8 mouse cellular contexts compared by ENCODE assay signal in the genomic region with DNA sequence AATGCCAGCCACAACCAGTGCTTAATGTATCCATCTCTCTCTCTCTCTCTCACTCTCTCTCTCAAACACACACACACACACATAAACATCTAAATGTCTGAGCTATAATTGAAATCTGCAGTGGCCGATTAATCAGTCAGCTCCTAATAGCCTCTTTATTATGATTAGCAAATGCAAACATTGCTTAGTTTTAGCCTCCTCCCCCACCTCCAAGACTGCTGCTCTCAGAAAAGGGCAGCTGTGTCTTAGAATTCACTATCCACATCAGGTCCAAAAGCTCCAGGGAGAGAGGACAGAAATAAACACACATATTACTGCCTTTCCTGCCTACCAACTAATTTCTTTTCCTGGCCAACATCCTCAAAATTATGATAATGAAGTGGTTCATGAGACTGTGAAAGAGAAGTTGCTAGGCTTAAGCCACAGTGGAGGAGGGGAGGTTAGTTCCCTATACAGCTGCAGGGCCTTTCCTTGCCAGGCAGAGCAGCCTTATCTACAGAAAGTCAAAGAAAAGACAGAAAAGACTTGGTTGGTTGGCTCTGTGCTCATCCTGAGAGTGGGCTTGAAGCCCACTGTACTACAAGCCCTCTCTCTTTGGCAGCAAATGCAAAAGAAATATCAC.
A peak's percentile ranks its signal among the peaks of the same experiment; 100 is the strongest.
DNase-seq lines count a peak whose midpoint lies in the region; ATAC-seq and TF ChIP-seq lines count a peak whose summit lies in the region.

No protein-coding gene starts in this region.

- H3K9ac ChIP-seq in lung, embryonic 16.5 days (ENCODE audit: low read length): no peak overlapping the region
- no peak overlapping the region for H3K9ac ChIP-seq in stomach, postnatal 0 days (ENCODE audit: low read length)

- DNase-seq in frontal cortex, adult 2 months (ENCODE audit: extremely low spot score in 1 of 2, low spot score in 1 of 2): peak; percentile 16 to 21
- no peak for DNase-seq in frontal cortex, postnatal 25 days (ENCODE audit: low spot score in 2 of 2)
- peak; percentile 36 for DNase-seq in thymus, postnatal 0 days (ENCODE audit: low spot score)
- no peak for DNase-seq in thymus, adult 18-20 months
- peak; percentile 51 for DNase-seq in stomach, postnatal 0 days (ENCODE audit: low spot score)
- no peak for DNase-seq in gastrocnemius, adult 8-10 months (ENCODE audit: low spot score in 2 of 2)

- no peaks in the 10 kb centered on the region for H3K36me3 ChIP-seq in lung, embryonic 16.5 days (ENCODE audit: control insufficient read depth, insufficient read depth, low read length)
- no peaks in the 10 kb centered on the region for H3K36me3 ChIP-seq in stomach, postnatal 0 days (ENCODE audit: control insufficient read depth, insufficient read depth, low read length)

- peak; percentile 94 for ATAC-seq in lung, embryonic 16.5 days (ENCODE audit: low read depth)
- ATAC-seq in stomach, postnatal 0 days (ENCODE audit: low FRiP score, low TSS enrichment): peak; percentile 73
- no peak for ATAC-seq in CD4-positive, CD25-positive, alpha-beta regulatory T cell, adult 4 months

- 0% methylated on average over 1 of the region's 1 CpGs for WGBS in lung, embryonic 16.5 days
- WGBS in stomach, postnatal 0 days: 6% methylated on average over 1 of the region's 1 CpGs

- peak overlapping the region; percentile 88 for H3K27ac ChIP-seq in lung, embryonic 16.5 days (ENCODE audit: low read length)
- peak overlapping the region; percentile 67; the same call in 1 of the 2 replicates for H3K27ac ChIP-seq in stomach, postnatal 0 days (replicated peaks)

- TF ChIP-seq EP300 in stomach, postnatal 0 days (optimal IDR thresholded peaks at IDR 0.05): no peak

- H3K4me1 ChIP-seq in lung, embryonic 16.5 days (replicated peaks; ENCODE audit: control insufficient read depth, insufficient read depth, low read length): peaks cover 12% of the 10 kb centered on the region
- H3K4me1 ChIP-seq in stomach, postnatal 0 days (replicated peaks; ENCODE audit: control insufficient read depth, insufficient read depth): no peaks in the 10 kb centered on the region

- H3K27me3 ChIP-seq in lung, embryonic 16.5 days (ENCODE audit: control insufficient read depth, insufficient read depth, low read depth, low read length): no peaks in the 10 kb centered on the region
- no peaks in the 10 kb centered on the region for H3K27me3 ChIP-seq in stomach, postnatal 0 days (ENCODE audit: control insufficient read depth, insufficient read depth, low read length)

- H3K4me3 ChIP-seq in lung, embryonic 16.5 days (ENCODE audit: low read length): no peak overlapping the region
- H3K4me3 ChIP-seq in stomach, postnatal 0 days (ENCODE audit: low read depth, low read length): no peak overlapping the region

- H3K9me3 ChIP-seq in lung, embryonic 16.5 days (ENCODE audit: control insufficient read depth, low read length): no peaks in the 10 kb centered on the region
- no peaks in the 10 kb centered on the region for H3K9me3 ChIP-seq in stomach, postnatal 0 days (ENCODE audit: control insufficient read depth, low read length)

- TF ChIP-seq CTCF in stomach, postnatal 0 days (IDR thresholded peaks at IDR 0.05; ENCODE audit: low read depth): no peak

- H3K4me2 ChIP-seq in lung, embryonic 16.5 days (ENCODE audit: low read depth, low read length): 0 out of 2 replicates have a peak overlapping the region, but pooled peaks have one; percentile 17
- no peak overlapping the region for H3K4me2 ChIP-seq in stomach, postnatal 0 days (replicated peaks; ENCODE audit: low read depth)

Comparison
In these comparisons a context has a peak if more than half of its experiments do, and no peak if none do; other contexts are left out.
1. DNase-seq: peak in frontal cortex, adult 2 months (2 of 2), thymus, postnatal 0 days (single experiment) and stomach, postnatal 0 days (single experiment); none in frontal cortex, postnatal 25 days (0 of 2), thymus, adult 18-20 months (0 of 2) and gastrocnemius, adult 8-10 months (0 of 2).